Mouse (Mus musculus) kidney, adult 2 months (tissue): ENCODE measurements around the gene Ppm1h. TPM values are rescaled to one million over a fixed set of nuclear protein-coding genes. Genes with fewer than 3 reads are reported as not detected.

Experiments used
- DNase-seq: peaks from one replicate; pipeline ENCODE4 v3.0.0; 2021
- H3K27ac ChIP-seq: fragments of 200-500 bp; 2 replicates; pipeline ENCODE4 v1.5.1; 2012; ENCODE audit warnings: low read depth, low read length, control low read depth, inconsistent platforms; ENCODE audit not compliant: insufficient read depth
- H3K27me3 ChIP-seq: fragments of 200-500 bp; replicated peaks from 2 replicates; pipeline ENCODE4 v1.6.1; 2012; ENCODE audit warnings: mild to moderate bottlenecking, moderate library complexity, low read length, inconsistent platforms; ENCODE audit not compliant: control insufficient read depth, insufficient read depth
- H3K36me3 ChIP-seq: fragments of 200-500 bp; 2 replicates; pipeline ENCODE4 v1.6.1; 2012; ENCODE audit warnings: mild to moderate bottlenecking, moderate library complexity, low read length, inconsistent platforms; ENCODE audit not compliant: control insufficient read depth, insufficient read depth
- H3K4me1 ChIP-seq: fragments of 200-500 bp; 2 replicates; pipeline ENCODE4 v1.6.1; 2011; ENCODE audit warnings: low read length; ENCODE audit not compliant: control insufficient read depth, insufficient read depth
- H3K4me3 ChIP-seq: fragments of 200-500 bp; 2 replicates; pipeline ENCODE4 v1.5.1; 2011; ENCODE audit warnings: mild to moderate bottlenecking, low read depth, low read length, control low read depth; ENCODE audit not compliant: insufficient read depth
- CTCF ChIP-seq: fragments of 200-500 bp; conservative IDR thresholded peaks from 2 replicates; pipeline ENCODE4 v1.5.1; 2011; ENCODE audit warnings: low read depth, mild to moderate bottlenecking, control low read depth, low read length, moderate library complexity, mixed read lengths; ENCODE audit not compliant: insufficient read depth, insufficient read length
- POLR2A ChIP-seq: fragments of 200-500 bp; IDR thresholded peaks from one replicate; pipeline ENCODE4 v1.6.1; 2011; ENCODE audit warnings: low read depth, low read length, control low read depth
- WGBS: fragments of 180-500 bp; shearing (Covaris S2); methylation state at CpG from one replicate; pipeline ENCODE4 v1.1.7; 2018; 5-methylcytosine and 5-hydroxymethylcytosine counted together
- polyA plus RNA-seq: library from polyadenylated mRNA; depleted of rRNA; stranded (reverse); fragments of >200 nt; gene quantifications from 2 replicates; pipeline ENCODE4 v1.2.3, GENCODE M21; 2012; rRNA removed

Gene Ppm1h
- polyA plus RNA-seq, 1 experiment, result 27.1 TPM

GRCm38 (mm10) chr10:122989916-122990315, 311.4 kb downstream of the Ppm1h start:
- Histone ChIP-seq H3K27me3 (no peaks in the 10 kb centered on the region), H3K27ac (no peak overlapping the region), H3K4me3 (no peak overlapping the region), H3K36me3 (no peaks in the 10 kb centered on the region), H3K4me1 (peaks cover 3% of the 10 kb centered on the region; the same call in 1 of the 2 replicates)
- WGBS, result 95% methylated on average over 9 of the region's 9 CpGs
- TF ChIP-seq POLR2A, result no peak
- no peak for TF ChIP-seq CTCF
- no peak for DNase-seq

GRCm38 (mm10) chr10:122990606-122991005, 312.0 kb downstream of the Ppm1h start:
- DNase-seq, result no peak
- WGBS, result 92% methylated on average over 6 of the region's 6 CpGs
- no peak overlapping the region for H3K4me3 ChIP-seq
- peaks cover 4% of the 10 kb centered on the region; the same call in 1 of the 2 replicates for H3K36me3 ChIP-seq
- no peaks in the 10 kb centered on the region for H3K27me3 ChIP-seq
- no peak for TF ChIP-seq POLR2A
- no peak for TF ChIP-seq CTCF
- peaks cover 3% of the 10 kb centered on the region; the same call in 1 of the 2 replicates for H3K4me1 ChIP-seq
- no peak overlapping the region for H3K27ac ChIP-seq

DNA sequence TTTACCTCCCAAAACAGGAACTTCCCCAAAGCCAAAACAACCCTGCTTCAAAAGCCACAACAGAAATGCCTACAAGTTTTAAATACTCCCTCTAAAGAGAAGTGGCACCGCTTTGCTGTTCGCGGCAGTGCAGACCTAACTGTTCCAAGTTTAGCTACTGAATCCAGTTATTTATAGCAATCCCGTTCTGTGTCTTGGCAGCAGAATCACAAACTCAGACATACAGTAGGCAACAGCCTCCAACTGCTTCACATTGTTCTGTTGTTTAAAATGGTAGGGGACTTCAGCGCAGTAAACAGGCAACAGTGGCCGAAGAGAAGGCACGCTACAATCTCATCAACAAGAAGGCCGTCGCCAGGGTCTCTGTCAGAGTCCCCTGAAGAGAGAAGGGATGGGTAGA, 312.5 kb downstream of the Ppm1h start:
- WGBS, result 75% methylated on average over 9 of the region's 9 CpGs
- Histone ChIP-seq H3K4me1 (peaks cover 3% of the 10 kb centered on the region; the same call in 1 of the 2 replicates), H3K27me3 (no peaks in the 10 kb centered on the region), H3K27ac (no peak overlapping the region), H3K4me3 (no peak overlapping the region), H3K36me3 (peaks cover 6% of the 10 kb centered on the region)
- DNase-seq, result no peak
- TF ChIP-seq POLR2A, result no peak
- no peak for TF ChIP-seq CTCF

DNA sequence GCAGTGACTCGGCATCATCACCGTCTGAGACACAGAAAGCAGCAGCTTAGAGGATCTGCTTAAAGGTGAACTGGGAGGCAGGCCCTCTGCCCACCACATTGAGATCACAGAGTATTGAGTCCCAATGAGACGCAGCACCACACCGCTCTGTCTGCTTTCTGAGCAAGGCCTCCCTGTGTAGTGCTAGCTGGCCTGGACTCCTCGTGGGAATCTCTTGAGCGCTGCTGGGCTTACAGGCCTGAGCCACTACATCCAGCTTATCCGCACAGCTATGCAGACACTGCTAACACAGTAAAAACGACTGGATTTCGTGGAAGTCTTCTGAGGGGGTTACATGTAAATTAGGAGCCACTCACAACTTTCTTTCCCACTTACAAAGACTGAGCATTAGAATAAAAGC, 313.1 kb downstream of the Ppm1h start:
- TF ChIP-seq POLR2A (no peak), CTCF (no peak)
- no peak for DNase-seq
- no peak overlapping the region for H3K27ac ChIP-seq

DNA sequence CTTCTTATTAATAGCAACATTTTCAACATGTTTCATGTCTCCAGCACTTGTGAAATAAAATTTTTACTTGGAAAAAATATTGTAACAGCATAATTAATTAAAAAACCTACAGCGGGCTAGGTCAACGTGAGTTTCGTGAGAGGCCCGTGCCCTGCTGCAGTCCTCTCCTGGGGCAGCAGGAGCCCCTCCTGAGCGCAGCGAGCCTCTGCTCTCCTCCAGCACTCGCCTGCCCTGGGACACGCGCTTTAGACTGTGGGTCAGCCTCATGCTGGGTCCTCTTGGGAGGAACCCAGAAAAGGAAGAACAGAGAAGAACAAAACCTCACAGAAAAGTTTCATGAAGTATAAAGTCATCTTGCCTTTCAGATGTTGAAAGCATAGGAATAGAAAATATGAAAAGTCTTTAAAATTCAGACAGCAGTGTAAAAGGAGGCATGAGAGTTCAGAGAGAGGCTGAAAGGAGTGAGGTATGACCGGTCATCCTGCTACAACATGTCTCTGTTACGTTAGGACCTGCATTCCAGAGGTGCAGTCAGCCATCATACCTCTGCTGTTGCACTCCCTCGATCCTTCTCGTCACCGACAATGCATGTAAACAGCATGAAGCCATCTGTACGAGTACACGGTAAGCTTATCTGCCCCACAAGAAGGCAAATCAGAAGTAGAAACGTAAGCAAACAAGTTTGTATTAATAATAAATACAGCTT, 316.0 kb downstream of the Ppm1h start:
- TF ChIP-seq POLR2A (no peak), CTCF (no peak)
- Histone ChIP-seq H3K4me3 (no peak overlapping the region), H3K27ac (no peak overlapping the region), H3K4me1 (no peaks in the 10 kb centered on the region), H3K27me3 (no peaks in the 10 kb centered on the region), H3K36me3 (peaks cover 11% of the 10 kb centered on the region)
- 50% methylated on average over 17 of the region's 17 CpGs for WGBS
- DNase-seq, result peak; percentile 31

More for the DNA sequence above, 313.1 kb downstream of the Ppm1h start:
- Histone ChIP-seq H3K36me3 (peaks cover 6% of the 10 kb centered on the region), H3K27me3 (no peaks in the 10 kb centered on the region), H3K4me3 (no peak overlapping the region), H3K4me1 (peaks cover 3% of the 10 kb centered on the region; the same call in 1 of the 2 replicates)
- WGBS, result 86% methylated on average over 9 of the region's 9 CpGs

Other genes starting within 250 kb of the Ppm1h start
- gene Avpr1a, start 230.3 kb upstream of the Ppm1h start, polyA plus RNA-seq, result 10.5 and 11.7 TPM in 2 replicates